Mouse (Mus musculus): ENCODE results near the gene Fbxo7. TPM values are rescaled to one million over a fixed set of nuclear protein-coding genes. Genes with fewer than 3 reads are reported as not detected.
A peak's percentile ranks its signal among the peaks of the same experiment; 100 is the strongest.

The Fbxo7 gene
- polyA plus RNA-seq, 1 experiment = 38.2 TPM

- Histone ChIP-seq H3K4me3 (ENCODE audit: insufficient read depth, low read length) (no peak overlapping the region), H3K4me1 (ENCODE audit: control insufficient read depth, insufficient read depth, low read length) (no peaks in the 10 kb centered on the region; the same call in 1 of the 2 replicates), H3K27ac (ENCODE audit: insufficient read depth, low read length) (no peak overlapping the region)
- TF ChIP-seq CTCF (IDR thresholded peaks at IDR 0.05; ENCODE audit: extremely low read depth, insufficient read depth, low read length) (no peak), POLR2A (IDR thresholded peaks at IDR 0.05; ENCODE audit: extremely low read depth, insufficient read depth, low read length) (no peak)
Measured at GRCm38 (mm10) chr10:86030743-86031142, 9.0 kb downstream of the Fbxo7 start.

DNA sequence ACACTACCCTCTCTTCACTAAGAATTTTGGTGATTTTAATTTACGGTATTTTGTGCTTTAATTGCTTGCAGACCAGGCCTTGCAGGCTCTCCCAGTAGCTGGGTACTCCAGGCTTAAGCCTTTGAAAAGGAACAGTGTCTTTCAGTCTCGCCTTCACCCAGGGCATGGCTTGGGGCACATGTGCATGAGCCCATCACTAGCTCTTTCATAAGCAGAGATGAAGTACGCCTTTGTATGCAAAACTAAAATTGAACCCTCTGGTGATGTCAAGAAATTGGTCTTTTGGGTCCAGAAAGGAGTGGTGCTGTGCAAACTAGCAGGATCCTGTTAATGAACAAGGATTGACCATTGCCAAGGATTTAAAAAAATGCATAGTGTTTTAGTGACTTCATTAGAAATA, 10.7 kb downstream of the Fbxo7 start:
- TF ChIP-seq POLR2A (IDR thresholded peaks at IDR 0.05; ENCODE audit: extremely low read depth, insufficient read depth, low read length) = no peak
- no peak for TF ChIP-seq CTCF (IDR thresholded peaks at IDR 0.05; ENCODE audit: extremely low read depth, insufficient read depth, low read length)
- Histone ChIP-seq H3K4me3 (ENCODE audit: insufficient read depth, low read length) (no peak overlapping the region), H3K4me1 (ENCODE audit: control insufficient read depth, insufficient read depth, low read length) (no peaks in the 10 kb centered on the region; the same call in 1 of the 2 replicates), H3K27ac (ENCODE audit: insufficient read depth, low read length) (peak overlapping the region; percentile 79; the same call in 1 of the 2 replicates)

- H3K27ac ChIP-seq (ENCODE audit: insufficient read depth, low read length) = no peak overlapping the region
- no peak overlapping the region for H3K4me3 ChIP-seq (ENCODE audit: insufficient read depth, low read length)
- no peaks in the 10 kb centered on the region for H3K4me1 ChIP-seq (ENCODE audit: control insufficient read depth, insufficient read depth, low read length)
- TF ChIP-seq CTCF (IDR thresholded peaks at IDR 0.05; ENCODE audit: extremely low read depth, insufficient read depth, low read length) (no peak), POLR2A (IDR thresholded peaks at IDR 0.05; ENCODE audit: extremely low read depth, insufficient read depth, low read length) (no peak)
Measured at GRCm38 (mm10) chr10:86034007-86034728, 12.4 kb downstream of the Fbxo7 start.

DNA sequence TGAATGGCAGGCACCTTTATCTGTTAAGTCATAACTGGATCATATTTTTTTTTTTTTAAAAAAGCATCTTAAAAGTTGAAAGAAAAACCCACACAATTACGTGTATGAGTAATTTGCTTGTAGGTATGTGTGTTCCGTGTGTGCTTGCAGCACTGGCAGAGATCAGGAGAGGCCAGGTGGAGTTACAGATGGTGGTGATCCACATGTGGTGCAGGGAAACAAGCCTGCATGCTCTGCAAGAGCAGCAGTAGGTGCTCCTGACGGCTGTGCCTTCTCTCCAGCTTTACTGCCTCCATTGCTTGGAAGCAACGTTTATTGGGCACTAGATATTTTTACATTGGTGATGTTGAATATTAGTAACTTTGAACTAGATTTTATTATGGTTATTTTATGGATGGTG, 21.9 kb downstream of the Fbxo7 start:
- TF ChIP-seq POLR2A (IDR thresholded peaks at IDR 0.05; ENCODE audit: extremely low read depth, insufficient read depth, low read length) = no peak
- no peak for TF ChIP-seq CTCF (IDR thresholded peaks at IDR 0.05; ENCODE audit: extremely low read depth, insufficient read depth, low read length)
- no peak overlapping the region for H3K27ac ChIP-seq (ENCODE audit: insufficient read depth, low read length)

GRCm38 (mm10) chr10:86044066-86044465, 22.3 kb downstream of the Fbxo7 start:
- H3K4me3 ChIP-seq (ENCODE audit: insufficient read depth, low read length) = no peak overlapping the region
- H3K27ac ChIP-seq (ENCODE audit: insufficient read depth, low read length) = no peak overlapping the region
- TF ChIP-seq POLR2A (IDR thresholded peaks at IDR 0.05; ENCODE audit: extremely low read depth, insufficient read depth, low read length) (no peak), CTCF (IDR thresholded peaks at IDR 0.05; ENCODE audit: extremely low read depth, insufficient read depth, low read length) (no peak)
- H3K4me1 ChIP-seq (ENCODE audit: control insufficient read depth, insufficient read depth, low read length) = no peaks in the 10 kb centered on the region

More for the DNA sequence above, 21.9 kb downstream of the Fbxo7 start:
- H3K4me1 ChIP-seq (ENCODE audit: control insufficient read depth, insufficient read depth, low read length) = no peaks in the 10 kb centered on the region
- no peak overlapping the region for H3K4me3 ChIP-seq (ENCODE audit: insufficient read depth, low read length)

- H3K4me3 ChIP-seq (ENCODE audit: insufficient read depth, low read length) = no peak overlapping the region
- no peak for TF ChIP-seq CTCF (IDR thresholded peaks at IDR 0.05; ENCODE audit: extremely low read depth, insufficient read depth, low read length)
- no peak for TF ChIP-seq POLR2A (IDR thresholded peaks at IDR 0.05; ENCODE audit: extremely low read depth, insufficient read depth, low read length)
- no peaks in the 10 kb centered on the region for H3K4me1 ChIP-seq (ENCODE audit: control insufficient read depth, insufficient read depth, low read length)
- no peak overlapping the region for H3K27ac ChIP-seq (ENCODE audit: insufficient read depth, low read length)
Measured at GRCm38 (mm10) chr10:86046371-86046770, 24.6 kb downstream of the Fbxo7 start.

GRCm38 (mm10) chr10:86047786-86048185, 26.0 kb downstream of the Fbxo7 start:
- no peaks in the 10 kb centered on the region for H3K4me1 ChIP-seq (ENCODE audit: control insufficient read depth, insufficient read depth, low read length)
- no peak overlapping the region for H3K27ac ChIP-seq (ENCODE audit: insufficient read depth, low read length)
- TF ChIP-seq POLR2A (IDR thresholded peaks at IDR 0.05; ENCODE audit: extremely low read depth, insufficient read depth, low read length) = no peak
- TF ChIP-seq CTCF (IDR thresholded peaks at IDR 0.05; ENCODE audit: extremely low read depth, insufficient read depth, low read length) = no peak
- no peak overlapping the region for H3K4me3 ChIP-seq (ENCODE audit: insufficient read depth, low read length)

DNA sequence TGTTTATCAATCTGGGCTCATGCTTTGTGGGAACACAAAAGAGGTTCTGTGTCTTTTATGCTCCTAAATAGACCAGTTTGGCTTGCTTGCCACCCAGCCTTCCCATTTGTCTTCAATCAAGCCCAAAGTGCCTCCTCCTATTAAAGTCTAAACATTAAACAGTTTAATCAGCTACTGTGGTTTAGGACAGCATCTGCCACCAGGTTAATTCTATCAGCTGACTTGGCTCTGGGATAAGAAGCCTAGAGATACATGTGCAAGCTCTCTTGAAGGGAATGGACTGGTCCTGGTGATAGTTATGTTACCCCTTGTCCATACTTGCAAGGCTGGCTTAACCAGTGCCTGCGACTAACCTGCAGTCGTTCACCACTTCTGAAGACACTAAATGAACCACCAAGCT, 28.8 kb downstream of the Fbxo7 start:
- Histone ChIP-seq H3K27ac (ENCODE audit: insufficient read depth, low read length) (no peak overlapping the region), H3K4me3 (ENCODE audit: insufficient read depth, low read length) (no peak overlapping the region), H3K4me1 (ENCODE audit: control insufficient read depth, insufficient read depth, low read length) (no peaks in the 10 kb centered on the region)
- TF ChIP-seq CTCF (IDR thresholded peaks at IDR 0.05; ENCODE audit: extremely low read depth, insufficient read depth, low read length) (no peak), POLR2A (IDR thresholded peaks at IDR 0.05; ENCODE audit: extremely low read depth, insufficient read depth, low read length) (no peak)

DNA sequence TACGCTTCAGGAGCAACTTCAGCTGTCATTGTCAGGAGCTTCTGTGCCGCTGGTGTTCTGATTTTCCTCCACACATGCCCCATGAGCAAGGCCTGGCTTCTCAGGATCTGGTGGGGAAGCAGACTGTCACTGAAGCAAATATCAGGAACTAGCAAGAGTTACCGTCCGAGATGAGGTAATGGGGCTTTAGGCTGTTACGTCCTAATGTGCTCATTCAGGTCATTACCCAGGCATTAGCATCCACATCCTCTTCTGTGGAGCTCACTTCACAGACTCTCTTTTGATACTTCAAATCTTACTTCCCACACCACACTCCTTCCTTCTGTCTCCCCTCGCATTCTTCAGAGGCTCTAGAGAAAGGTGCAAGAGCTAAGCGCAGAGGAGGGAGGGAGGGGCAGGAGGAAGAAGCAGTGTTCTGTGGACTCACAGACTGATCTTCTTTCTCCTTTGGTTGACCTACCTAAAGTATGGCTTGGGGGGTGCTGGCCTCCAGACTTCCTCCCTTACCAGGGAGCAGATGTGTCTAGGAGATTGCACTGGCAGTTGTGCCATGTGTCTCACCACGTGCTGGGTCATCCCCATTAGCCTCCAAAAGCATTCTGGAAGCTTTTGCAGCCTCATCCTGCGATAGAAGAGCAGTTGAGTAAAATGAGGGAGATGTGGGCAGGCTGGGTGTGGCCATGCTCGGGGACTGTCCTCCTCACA, 31.2 kb downstream of the Fbxo7 start:
- TF ChIP-seq CTCF (IDR thresholded peaks at IDR 0.05; ENCODE audit: extremely low read depth, insufficient read depth, low read length) = no peak
- TF ChIP-seq POLR2A (IDR thresholded peaks at IDR 0.05; ENCODE audit: extremely low read depth, insufficient read depth, low read length) = no peak
- H3K4me1 ChIP-seq (ENCODE audit: control insufficient read depth, insufficient read depth, low read length) = no peaks in the 10 kb centered on the region
- no peak overlapping the region for H3K4me3 ChIP-seq (ENCODE audit: insufficient read depth, low read length)
- H3K27ac ChIP-seq (ENCODE audit: insufficient read depth, low read length) = no peak overlapping the region
